Mouse (Mus musculus) heart, postnatal 25 days (tissue): ENCODE measurements at regions not wholly inside any gene's neighbourhood (a gene's known extent, or its start where the extent isn't known, plus 50 kb on each side); places are given as distances from the start of the nearest gene placed in this dataset.

Experiments used
- DNase-seq: peaks from one replicate; pipeline ENCODE4 v3.0.0; 2022; ENCODE audit warnings: low spot score
- intact Hi-C: fragments of 180-260 bp; cut with DNase I; formaldehyde crosslinking; loops from one replicate; pipeline ENCODE4 v1.15.1; 2025

DNA sequence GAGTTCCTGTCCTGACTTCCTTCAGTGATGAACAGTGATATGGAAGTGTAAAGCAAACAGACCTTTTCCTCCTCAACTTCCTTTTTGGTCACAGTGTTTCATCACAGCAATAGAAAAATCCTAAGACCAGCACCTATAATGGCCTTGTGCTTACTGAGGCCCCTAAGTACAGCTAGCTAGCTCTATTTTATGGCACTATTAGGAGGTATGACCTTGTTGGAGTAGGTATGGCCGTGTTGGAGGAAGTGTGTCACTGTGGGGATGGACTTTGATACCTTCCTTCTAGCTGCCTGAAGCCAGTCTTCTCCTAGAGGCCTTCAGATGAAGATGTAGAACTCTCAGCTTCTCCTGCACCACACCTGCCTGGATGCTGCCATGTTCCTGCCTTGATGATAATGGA lies 365.6 kb upstream of the Hs6st1 start:
- intact Hi-C loops = no loop called here

DNA sequence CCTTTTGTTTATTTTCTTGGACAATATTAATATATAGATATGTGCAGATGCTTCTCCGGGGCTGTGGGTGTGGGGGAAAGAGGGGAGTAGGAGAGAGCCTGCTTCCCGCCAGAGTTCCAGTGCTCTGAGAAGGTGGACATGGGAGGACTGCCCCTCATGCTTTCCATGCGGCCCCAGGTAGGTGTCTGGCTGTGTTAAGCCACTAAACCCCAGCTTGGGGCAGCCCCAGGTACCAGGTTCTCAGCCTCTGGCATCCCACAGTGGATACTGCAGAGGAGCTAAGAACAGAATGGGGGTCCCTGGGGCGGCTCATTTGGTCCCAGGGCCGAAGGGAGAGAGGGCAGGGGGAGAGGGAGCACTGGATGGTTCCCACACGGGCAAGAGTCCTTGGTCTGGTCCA lies 361.9 kb upstream of the Hs6st1 start:
- intact Hi-C loops = no loop called here
- DNase-seq = no peak

More for the DNA sequence above, 365.6 kb upstream of the Hs6st1 start:
- DNase-seq = no peak

DNA sequence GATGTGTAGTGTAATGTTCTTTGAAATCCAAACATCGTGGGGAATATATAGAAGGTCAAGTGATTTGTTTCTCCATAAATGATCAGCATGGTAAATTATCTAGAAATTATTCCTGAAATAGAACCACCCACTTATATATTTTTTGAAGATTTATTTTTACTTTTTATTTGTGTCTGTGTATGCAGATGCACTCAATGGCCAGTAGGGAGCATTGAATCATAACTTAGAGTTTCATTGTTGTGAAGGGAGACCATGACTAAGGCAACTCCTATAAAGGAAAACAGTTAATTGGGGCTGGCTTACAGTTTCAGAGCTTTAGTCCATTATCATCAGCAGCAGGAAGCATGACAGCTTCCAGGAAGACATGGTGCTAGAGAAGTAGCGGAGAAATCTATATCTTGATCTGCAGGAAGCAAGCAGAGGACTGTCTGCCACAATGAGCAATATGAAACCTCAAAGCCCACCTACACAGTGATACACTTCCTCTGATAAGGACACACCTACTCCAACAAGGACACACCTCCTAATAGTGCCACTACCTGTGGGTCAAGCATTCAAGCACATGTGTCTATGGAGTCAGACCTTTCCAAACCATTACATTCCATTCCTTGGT lies 359.9 kb upstream of the Hs6st1 start:
- intact Hi-C loops = no loop called here
- DNase-seq = no peak

DNA sequence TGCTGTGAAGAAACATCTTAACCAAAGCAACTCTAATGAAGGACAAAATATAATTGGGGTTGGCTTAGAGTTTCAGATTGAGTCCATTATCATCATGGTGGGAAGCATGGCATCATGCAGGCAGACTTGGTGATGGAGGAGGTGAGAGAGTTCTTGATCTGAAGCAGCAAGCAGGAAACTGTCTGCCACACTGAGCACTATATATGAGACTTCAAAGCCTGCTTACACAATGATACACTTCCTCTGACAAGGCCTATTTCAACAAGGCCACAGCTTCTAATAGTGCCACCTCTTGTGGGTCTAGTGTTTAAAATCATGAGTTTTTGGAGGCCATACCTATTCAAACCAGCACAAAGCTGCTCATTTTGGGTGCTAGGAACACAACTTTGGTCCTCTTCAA lies 359.0 kb upstream of the Hs6st1 start:
- no peak for DNase-seq
- intact Hi-C loops = no loop called here

DNA sequence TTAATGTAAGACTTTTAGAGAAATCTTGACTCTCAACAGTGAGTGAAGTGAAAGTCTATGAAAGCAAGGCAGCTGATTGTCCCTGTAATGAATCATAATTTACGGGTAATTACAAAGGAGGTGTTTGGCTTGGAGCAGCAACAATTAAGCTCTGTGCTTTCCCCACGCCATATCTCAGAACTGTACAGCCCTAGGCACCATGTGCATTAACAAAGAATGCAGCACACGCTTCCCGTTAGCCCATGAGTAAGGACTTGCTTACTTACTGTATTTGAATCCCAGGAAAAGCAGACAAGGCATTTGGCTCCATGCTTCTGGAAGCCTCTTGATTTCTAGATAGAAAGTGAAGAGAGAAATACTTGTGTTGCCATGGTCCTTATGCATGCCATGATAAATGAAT lies 354.2 kb upstream of the Hs6st1 start:
- DNase-seq = no peak
- intact Hi-C loops = no loop called here

DNA sequence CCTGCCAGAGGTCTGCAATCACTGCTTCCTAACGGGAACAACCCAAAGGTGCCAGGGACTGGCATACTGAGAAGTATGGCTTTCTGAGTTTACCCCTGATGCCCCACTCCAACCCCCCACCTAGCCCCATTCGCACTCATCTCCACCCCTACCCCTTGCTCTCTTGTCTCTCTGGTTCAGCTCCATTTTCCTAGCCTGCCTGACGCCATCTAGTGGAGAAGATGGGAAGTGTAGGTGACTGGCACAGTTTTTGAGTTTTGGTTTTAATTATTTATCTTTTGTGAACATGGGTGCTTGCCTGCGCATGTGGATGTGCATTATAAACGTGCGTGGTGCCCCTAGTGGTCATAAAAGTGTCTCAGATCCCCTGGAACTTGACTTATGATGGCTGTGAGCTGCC lies 352.3 kb upstream of the Hs6st1 start:
- no peak for DNase-seq
- intact Hi-C loops = no loop called here

DNA sequence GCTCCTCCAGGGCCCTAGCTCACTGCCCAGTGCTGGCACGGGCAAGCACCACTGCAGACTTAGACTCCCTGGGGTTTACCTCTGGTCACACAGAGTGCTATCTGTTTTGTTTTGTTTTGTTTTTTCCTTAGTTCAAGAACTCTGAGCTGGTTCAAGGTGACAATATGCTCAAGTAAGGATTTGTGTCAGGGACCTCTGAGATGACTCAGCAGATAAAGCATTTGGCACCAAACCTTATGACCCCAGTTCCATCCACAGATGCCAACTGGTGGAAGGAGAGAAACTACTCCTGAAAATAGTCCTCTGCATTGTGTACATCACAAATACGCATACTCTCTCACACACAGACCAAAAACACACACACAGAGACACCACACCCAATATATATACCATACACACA lies 351.0 kb upstream of the Hs6st1 start:
- intact Hi-C loops = no loop called here
- no peak for DNase-seq

DNA sequence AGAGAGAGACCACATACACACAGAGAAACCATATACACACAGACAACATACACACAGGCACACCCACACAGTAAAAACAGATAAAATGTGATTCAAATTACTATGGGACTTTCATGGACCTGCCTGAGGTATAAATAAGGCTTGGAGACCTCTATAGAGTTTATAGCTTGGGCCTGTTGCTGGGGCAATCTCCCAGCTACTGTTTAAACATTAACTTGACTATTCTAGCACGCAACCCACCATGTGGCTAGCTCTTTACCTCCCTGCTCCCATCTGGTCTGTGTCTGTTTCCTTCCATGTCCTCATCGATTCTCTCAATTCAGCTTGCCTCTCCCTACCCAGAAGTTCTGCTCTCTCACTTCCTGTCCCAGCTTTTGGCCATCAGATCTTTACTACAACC lies 350.5 kb upstream of the Hs6st1 start:
- intact Hi-C loops = no loop called here
- no peak for DNase-seq

DNA sequence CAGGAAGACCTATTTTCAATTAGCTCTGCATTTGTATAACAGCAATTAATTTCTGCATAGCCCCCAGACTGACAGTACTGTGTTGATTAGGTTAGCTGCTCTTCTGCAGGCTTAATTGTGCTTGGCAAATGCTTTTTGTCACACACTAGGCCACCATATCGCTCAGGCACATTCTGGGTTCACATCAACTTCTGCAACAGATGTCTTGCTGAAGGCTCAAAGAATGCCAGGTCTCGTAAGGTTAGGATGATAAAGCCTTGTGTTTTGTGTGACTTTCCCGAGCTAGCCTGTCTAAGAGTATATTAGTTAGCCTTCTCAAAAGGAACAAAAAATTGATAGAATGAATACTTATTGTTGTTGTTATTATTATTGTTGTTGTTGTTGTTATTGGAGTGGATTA lies 348.1 kb upstream of the Hs6st1 start:
- intact Hi-C loops = loop anchor here (10.0 kb wide), 2 partner anchors 345 to 415 kb away; partner anchors contain the start of gene Hs6st1
- DNase-seq = no peak

DNA sequence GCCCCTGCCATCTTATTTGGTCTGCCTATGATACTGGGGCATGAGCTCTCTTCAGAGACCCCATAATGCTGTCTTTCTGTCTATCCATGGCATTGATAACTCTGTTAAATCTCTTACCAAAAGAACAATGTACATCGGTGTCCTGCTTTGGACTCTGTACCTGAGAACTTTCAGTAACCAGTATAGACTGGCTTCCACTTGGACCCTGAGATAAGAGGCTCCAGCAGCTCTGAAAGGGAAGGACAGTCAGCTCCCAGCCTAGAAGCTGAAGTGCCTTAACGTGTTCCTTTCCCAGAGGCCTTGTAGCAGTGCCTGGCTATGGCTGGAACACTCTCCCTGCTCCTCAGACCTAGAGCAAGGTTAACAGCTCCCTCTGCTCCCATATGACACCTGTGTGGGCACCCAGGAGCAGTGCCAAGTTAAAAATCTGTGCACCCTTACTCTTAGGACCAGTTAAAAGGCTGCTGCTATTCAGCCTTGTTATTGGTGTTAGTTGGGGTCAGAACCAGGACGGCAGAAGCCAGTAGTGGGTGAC lies 343.8 kb upstream of the Hs6st1 start:
- intact Hi-C loops = loop anchor here (10.0 kb wide), 2 partner anchors 340 to 410 kb away; partner anchors contain the start of gene Hs6st1
- no peak for DNase-seq

DNA sequence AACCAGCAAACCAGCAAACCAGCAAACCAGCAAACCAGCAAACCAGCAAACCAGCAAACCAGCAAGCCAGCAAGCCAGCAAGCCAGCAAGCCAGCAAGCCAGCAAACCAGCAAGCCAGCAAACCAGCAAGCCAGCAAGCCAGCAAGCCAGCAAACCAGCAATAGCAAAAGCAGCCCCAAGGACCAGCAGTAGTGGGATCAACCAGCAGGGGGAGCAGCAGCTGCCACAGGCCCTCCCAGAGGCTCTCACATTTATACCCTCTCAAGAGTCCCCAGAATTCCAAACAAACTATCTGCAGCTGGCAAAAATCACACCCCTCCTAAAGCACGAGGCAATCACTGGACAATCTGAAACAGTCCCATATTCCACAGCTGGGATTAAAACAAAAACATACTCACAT lies 341.6 kb upstream of the Hs6st1 start:
- intact Hi-C loops = loop anchor here (10.0 kb wide), 2 partner anchors 338 to 408 kb away; partner anchors contain the start of gene Hs6st1

DNA sequence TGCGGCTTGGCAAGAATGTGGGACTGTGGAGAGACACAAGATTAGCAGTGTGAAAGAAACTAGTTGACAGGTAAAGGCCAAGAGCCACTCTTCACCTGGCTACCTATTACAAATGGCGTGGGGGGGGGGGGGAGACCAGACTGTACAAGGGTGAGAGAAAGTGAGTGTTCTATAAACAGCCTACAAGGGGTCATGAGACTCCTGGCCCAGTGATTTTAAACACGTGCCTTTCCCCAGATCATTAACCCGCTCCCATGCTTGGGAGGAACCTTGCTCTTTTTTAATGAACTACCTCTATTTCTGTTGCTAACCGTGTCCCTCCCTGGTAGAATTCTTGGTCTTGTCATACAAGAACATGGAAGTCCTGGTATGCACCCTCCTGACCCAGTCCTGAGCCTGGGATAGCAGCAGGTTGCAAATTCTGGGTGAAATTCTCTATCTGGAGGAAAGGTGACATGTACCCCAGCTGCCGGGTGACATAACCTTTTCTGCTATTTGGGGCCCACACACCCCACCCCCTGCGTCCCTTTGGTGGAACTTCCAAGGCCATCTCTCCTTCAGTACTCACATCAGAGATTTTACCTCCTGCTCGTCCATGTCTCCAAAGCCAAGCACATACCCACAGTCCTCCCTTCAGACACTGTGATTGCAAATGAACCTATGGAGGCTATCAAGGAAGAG lies 340.8 kb upstream of the Hs6st1 start:
- no peak for DNase-seq
- intact Hi-C loops = loop anchor here (10.0 kb wide), 2 partner anchors 337 to 407 kb away; partner anchors contain the start of gene Hs6st1

More for the DNA sequence above, 341.6 kb upstream of the Hs6st1 start:
- DNase-seq = no peak

DNA sequence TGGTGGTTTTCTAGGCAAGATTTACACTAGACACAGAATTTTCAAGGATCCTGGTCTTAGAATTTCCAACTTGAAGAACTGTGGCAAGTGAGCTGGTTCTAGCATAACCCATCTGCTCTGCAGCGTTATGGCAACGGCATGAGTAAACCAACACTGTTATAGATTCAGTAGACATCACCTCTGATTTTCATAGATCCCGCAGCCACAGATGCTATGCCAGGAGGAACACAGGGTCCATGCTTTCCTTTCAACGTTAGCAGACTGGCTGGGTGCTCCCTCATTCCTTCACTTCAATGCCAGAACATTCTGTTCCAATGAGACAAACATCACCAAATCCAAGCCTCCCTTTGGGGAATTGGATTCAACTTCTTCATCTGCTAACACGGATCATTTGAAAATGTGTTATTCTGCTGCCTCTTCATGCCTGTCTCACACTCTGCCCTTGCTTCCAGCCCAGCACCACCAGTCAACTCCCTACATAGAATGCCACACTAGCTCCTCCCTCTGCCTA lies 338.4 kb upstream of the Hs6st1 start:
- intact Hi-C loops = loop anchor here (10.0 kb wide), 2 partner anchors 335 to 405 kb away; partner anchors contain the start of gene Hs6st1

DNA sequence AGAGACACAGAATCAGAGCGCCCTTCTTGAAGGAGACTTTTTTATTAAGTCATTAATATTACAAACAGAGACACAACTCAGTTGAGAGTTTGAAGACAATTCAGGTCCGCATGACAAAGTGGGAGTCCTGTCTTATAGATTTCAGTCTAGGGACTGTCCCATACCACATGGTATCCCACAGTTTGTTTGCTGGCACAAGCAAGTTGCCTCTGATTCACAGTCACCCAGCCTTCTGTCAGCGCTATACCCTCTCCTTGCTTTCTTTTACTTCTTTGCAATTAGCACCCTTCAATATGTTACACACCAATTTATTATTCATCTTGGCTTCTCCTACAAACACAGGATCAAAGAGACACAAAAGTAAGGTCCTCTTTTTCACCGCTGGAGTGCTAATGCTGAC lies 337.9 kb upstream of the Hs6st1 start:
- DNase-seq = no peak
- intact Hi-C loops = no loop called here

More for the DNA sequence above, 338.4 kb upstream of the Hs6st1 start:
- no peak for DNase-seq

DNA sequence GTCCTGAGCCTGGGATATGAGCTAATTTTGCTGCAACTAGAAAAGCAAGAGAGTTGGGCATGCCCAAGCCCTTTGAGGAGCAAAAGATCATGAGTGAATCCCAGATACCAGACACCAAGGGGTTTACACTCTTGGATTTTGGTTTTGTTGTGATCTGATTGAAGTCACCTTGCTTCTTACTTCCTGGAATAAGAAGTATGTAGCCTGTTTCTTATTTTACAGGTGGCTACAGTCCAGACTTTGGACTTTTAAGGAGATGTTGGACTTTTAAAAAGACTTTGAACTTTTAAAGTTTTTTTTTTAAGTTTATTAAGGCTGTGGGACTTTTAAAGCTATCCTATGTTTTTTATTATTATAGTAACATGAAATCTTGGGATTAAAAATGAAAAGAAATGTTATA lies 332.0 kb upstream of the Hs6st1 start:
- intact Hi-C loops = no loop called here
- no peak for DNase-seq

DNA sequence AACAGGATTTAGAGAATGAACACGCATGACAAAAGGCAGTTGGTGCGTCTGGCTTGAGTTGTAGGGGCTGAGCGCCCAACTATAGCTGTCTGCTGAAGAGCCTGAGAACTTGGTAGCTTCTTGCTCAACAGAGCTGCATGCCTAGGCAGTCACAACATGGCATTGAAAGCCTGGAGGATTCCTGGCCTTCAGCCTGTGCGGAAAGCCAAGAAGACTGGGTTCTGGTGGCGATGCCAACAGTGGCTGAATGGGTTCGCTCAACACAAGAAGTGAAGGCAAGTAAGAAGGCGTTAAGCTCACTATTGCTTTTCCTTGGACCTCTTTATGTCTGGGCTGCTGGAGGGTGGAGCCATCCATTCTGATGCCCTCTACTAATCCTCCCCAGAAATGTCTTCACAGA lies 318.6 kb upstream of the Hs6st1 start:
- no peak for DNase-seq
- intact Hi-C loops = no loop called here

DNA sequence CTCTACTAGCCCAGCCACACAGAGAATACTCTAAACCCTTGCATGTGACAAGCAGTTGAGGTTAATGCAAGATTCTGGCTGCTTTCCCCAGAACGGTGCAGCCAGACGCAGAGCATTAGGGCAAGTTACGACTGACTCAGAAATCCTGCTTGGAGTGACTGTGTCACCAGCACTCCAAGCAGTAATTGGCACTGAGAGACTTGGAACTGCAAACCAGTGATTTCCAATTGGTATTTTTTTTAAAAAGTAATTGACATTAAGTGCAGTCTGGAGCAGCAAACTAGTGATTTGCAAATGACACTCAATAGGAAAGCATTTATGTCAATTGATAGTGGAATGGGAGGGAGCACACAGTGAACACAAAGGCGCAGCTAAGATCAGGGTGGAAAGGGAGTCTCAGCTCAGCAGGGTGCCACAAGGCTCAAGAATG lies 318.1 kb upstream of the Hs6st1 start:
- no peak for DNase-seq
- intact Hi-C loops = no loop called here

DNA sequence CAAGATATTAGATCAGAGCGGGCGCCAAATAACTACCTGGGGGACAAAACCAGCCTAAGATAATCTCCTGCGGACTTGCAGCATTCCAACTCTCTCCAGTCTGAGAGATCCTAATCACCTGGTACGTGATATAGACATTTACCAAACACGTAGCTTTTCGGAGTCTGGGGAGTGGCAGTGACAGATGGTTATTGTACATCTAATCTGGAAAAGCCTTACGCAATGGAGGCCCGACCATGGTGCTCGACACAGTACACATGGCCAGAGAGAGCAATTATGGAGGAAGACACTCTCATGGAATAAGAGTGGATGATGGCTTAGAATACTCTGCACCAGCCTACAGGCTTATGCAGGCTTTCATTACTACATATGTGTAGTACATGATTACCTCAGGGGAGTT lies 315.6 kb upstream of the Hs6st1 start:
- DNase-seq = no peak
- intact Hi-C loops = no loop called here

DNA sequence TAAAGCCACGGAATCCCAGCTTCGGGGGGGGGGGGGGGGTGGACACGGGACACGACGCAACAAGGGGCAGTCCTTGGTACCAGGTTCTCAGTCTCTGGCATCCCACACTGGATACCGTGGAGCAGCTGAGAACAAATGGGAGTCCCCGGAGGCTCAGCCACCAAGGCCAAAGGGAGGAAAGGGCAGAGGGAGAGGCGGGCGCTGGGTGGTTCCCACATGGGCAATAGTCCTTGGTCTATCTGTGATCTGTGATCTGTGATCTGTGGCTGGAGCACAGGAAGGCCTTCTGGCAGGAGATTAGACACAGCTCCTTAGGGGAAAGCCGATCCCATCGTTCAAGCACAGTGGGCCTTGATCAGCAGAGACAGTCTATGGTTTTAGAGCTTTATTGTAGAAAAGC lies 314.0 kb upstream of the Hs6st1 start:
- intact Hi-C loops = no loop called here
- DNase-seq = no peak

DNA sequence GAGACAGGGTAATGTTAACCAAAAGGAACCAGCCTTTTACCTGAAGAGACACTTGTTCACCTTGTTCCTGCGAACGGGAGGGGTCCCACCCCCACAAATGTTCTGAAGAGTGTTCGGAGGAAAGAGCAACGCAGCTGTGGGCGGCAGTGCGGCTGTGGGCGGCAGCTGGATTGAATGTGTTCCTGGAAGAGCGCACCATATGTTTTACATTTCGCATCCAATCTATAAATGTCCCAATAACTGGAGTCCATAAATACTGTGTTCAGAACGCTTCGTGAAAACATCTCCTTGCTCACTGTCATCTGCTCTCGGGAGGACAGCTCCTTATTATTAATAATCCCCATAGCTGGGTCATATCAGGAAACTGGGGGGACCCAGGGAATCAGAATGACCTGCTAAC lies 309.2 kb upstream of the Hs6st1 start:
- no peak for DNase-seq
- intact Hi-C loops = no loop called here

DNA sequence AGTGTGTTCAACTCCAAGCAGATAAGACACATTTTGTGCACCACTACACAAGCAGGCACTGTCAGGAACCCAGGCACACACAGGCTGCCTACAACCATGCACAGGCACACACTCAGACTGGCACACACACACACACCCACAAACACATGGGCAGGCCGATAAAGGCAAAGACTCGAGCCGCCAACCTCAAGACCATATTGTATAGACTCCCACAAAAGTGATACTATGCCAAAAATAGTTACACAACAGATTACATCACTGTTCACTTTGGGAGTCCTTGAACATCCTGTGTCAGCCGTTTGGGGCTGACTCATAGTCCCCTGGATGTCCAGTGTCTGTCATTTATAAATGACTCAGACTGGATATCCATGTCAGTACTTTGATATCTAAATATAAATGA lies 308.6 kb upstream of the Hs6st1 start:
- DNase-seq = no peak

More for the DNA sequence above, 308.6 kb upstream of the Hs6st1 start:
- intact Hi-C loops = no loop called here
